Mouse (Mus musculus): Measurements from ENCODE around the gene Med25.

Gene Med25

DNA sequence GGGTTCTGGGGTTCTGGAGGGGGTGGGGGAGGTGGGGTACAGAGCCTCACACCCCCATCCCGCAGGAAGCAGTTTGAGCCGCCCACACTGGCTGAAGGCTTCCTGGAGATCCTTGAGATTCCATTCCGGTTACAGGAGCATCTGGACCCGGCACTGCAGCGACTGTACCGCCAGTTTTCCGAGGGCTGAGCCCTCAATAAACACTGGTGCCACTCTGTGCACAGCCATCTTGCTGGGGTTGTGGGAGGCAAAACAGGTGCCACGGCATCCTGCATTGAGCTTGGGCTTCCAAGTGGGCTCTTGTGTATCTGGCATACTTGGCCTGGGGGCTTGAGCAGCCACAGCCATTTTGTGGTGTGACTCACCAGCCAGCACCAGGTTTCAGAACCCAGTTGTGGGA, 30.1 kb downstream of the Med25 start:
- no peak for DNase-seq (ENCODE audit: low spot score)

DNA sequence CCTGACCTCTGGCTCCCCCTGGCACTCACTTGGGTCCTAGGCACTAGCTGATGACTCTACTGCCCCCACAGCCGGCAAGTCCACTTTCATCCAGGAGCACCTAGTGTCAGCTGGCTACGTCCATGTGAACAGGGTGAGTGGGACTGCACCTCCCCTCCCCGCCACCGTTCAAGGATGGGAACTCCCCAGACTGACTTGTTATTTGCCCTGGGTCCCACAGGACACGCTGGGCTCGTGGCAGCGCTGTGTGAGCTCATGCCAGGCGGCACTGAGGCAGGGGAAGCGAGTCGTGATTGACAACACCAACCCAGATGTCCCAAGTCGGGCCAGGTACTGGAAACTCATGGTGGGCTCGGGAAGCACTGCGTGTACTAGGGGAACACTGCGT, 31.1 kb downstream of the Med25 start:
- no peak for DNase-seq (ENCODE audit: low spot score)

DNA sequence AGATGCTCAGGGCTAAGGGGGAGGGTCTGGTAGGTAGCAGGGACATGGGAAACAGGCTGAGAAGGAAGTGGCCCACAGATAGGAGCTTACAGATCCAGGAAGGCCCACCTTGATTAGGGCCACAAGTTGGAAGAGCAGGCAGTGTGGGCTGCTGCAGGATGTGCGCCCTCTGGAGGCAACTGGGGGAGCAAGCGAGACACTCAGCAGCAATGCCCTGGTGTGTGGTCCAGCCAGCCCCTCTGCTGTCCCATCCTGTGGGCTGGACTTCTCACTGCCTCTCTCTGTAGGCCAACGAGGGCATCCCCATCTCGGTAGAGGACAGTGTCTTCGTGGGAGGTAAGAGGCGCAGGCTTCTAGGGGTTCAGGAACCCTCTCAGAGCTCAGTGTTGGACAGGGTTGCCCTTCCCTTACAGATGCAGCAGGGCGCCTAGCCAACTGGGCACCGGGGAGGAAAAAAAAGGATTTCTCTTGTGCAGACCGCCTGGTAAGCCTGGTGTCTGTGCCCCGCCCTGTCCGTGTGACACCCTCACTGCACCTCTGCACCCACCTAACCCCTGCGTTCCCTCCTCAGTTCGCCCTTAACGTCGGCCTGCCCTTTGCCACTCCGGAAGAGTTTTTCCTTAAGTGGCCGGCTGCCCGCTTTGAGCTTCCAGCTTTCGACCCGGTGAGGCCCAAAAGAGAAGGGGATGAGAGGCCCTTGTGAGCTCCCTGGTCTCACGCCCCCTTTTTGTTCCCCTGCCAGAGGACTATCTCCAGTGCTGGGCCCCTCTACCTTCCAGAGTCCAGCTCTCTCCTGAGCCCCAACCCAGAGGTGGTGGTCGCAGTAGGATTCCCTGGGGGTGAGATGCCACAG, 31.7 kb downstream of the Med25 start:
- DNase-seq (ENCODE audit: low spot score), result no peak

DNA sequence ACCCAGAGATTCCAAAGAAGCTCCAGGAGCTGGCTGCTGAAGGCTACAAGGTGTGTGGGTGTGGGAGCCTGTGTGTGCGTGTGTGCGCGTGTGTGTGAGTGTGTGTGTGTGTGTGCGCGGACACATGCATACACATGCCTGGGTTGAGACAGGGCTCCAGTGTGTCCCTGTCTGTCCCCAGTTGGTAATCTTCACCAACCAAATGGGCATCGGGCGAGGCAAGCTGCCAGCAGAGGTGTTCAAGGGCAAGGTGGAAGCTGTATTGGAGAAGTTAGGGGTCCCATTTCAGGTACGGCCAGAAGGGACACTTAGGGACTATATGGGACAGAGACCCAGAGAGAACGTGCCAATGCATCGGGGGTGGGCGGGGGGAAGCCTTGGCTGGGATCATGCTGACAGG, 32.6 kb downstream of the Med25 start:
- no peak for DNase-seq (ENCODE audit: low spot score)

DNA sequence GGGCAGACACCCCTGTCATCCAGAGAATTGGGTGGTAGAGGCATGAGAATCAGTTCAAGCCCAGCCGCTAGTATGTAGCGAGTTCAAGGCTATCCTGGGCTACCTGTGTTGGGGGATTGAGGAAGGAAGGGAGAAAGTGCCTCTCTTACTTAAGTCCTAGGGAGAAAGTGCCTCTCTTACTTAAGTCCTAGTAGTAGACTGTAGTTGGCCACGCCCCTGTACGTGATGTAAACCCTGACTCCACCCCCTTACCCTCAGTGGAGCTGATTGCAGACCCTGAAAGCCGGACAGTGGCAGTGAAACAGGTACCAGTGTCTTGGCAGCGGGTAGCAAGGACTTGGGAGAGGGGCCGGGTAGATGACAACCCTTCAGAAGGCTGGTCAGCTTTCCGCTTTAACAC, 34.6 kb downstream of the Med25 start:
- DNase-seq (ENCODE audit: low spot score), result no peak

DNA sequence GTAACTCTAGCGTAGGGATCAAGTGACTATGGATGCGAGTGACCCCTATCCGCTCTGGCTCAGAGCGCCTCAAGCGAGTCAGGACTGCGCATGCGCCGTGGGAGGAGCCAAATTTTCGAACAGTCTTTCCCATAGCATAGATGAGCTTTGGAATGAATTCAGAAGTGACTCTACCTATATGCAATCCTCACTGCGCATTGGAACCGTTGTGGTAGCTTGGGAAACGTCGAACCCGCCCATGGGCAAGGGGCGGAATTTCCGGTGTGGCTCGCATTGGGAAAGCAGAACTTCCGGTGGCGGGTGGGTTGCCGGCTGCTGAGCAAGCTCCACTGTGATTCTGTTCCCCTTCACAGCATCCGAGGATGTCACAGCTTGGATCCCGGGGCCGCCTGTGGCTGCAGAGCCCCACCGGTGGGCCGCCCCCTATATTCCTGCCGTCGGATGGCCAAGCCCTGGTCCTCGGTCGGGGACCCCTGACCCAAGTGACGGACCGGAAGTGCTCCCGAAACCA, 35.4 kb downstream of the Med25 start, which contains the start of gene Pnkp:
Gene Pnkp, plus strand, starts transcription at position 98 of the 511 bp plus-strand sequence.
- DNase-seq (ENCODE audit: low spot score), result peak; percentile 75

DNA sequence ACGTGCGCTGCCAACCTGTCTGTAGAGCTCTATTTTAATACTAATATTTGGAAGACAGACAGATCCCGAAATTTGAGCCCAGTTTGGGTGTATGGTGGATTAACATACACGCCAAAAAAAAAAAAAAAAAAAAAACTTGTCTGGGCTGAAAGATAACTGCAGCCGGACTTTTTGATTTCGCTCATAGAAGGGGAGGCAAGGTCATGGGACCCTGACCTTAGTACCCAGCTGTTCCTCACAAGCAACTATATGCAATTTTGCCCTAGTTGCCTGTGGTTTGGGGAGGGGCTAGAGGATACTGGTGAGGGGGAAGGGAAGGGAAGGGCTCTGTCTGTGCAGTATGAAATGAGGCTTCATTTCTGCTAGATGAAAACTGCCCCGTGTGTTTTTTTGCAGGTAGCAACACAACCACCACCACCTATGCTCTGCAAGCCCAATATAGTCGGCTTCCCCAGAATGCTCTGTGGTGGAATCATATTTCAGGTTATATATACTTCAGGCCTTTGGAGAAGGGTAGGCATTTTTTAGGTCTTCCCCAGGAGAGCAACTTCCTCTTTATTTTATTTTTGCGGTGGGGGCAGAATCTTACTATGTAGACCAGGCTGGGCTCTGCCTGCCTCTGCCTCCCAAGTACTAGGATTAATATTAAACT, 36.1 kb downstream of the Med25 start:
- DNase-seq (ENCODE audit: low spot score), result no peak

DNA sequence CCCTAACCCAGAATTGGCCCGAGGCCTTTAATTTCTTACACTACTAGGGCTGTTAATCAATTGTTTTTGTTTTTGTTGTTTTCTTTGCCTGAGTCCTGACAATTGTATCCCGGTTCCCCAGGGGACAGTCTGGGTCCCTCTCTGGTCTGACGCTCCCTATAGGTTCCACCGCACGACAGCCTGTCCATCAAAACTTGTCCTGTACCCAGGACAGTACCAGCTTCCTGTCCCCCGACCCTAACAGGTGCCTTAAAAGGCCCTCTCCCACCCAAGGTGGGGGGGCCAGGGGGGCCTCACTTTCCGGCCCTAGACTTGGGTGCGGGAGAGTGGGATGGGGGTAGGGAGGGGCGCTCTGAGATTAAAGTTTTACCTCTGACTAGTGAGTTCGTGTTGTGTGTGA, 37.5 kb downstream of the Med25 start:
- no peak for DNase-seq (ENCODE audit: low spot score)

DNA sequence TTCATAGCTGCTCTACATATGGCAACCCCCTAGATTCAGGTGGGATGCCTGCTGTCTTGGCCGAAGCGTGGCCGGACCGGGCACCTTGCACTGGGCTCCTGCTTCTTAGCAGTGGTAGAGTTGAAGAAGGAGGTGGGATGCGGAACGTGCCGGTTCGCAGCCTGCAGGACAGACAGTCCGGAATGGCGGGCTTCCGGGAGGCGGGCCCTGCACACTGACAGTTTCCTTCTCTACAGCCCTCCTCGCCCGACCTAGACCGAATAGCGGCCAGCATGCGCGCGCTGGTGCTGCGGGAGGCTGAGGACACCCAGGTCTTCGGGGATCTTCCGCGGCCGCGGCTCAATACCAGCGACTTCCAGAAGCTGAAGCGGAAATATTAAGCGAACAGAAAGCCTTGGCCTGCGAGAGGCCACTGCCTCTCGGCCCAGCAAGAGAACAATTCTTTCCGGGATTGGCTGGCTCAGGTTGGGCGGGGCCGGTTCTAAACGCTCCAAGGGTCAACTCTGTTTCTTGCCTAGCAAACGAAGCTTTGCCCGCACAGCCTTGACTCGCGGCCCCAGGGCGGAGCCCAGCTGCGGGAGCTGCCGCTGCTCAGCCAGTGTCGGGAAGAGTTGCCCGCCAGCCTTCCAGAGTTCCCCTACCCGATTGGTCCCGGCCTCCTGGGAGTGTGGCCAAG, 38.0 kb downstream of the Med25 start:
- DNase-seq (ENCODE audit: low spot score), result peak; percentile 81

DNA sequence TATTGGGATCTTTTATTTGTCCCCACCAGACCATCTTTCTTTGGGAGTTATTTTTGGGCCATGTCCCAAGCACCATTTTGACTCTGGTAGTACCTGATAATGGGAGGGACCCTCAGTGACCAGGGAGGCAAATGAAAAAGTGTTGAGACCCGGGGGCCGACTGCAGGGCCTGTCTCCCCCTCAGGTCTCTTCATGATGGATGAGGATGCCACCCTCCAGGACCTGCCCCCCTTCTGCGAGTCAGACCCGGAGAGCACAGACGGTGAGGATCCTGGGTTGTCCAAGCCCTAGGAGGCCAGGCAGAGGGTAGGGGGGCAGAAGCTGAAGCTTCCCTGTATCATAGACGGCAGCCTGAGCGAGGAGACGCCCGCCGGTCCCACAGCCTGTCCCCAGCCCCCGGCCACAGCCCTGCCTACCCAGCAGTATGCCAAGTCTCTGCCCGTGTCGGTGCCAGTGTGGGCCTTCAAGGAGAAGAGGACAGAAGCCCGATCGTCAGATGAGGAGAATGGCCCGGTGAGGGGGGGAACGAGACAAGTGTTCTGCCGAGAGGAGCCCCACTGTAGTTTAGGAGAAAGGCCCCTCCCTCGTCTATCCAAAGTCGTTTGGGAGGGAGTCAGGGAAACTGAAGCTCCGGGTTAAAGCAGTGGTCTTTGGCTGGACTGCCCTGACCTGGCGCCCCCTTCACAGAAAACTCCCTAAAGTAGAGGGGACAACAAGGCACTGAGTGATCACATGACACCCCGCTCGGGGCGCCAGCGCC, 38.7 kb downstream of the Med25 start:
- DNase-seq (ENCODE audit: low spot score), result no peak

DNA sequence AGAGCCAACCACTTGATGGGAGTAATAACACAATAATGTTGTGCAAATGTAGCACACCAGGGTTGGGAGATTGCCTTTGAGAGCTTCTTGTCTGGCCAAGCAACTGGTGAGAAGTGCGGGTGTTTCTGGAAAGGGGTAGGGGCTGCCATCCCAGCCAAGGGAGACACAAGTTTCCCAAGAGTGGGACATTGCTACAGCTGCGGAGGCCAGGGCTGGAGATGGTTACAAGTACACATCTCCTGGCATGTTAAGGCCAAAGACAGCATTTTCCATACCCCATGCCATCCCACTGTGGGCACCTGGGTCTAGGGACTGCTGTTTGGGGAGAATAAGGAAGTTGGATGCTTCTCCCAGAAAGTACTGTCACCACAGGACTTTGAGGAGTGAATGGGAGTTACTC, 39.4 kb downstream of the Med25 start:
- no peak for DNase-seq (ENCODE audit: low spot score)

DNA sequence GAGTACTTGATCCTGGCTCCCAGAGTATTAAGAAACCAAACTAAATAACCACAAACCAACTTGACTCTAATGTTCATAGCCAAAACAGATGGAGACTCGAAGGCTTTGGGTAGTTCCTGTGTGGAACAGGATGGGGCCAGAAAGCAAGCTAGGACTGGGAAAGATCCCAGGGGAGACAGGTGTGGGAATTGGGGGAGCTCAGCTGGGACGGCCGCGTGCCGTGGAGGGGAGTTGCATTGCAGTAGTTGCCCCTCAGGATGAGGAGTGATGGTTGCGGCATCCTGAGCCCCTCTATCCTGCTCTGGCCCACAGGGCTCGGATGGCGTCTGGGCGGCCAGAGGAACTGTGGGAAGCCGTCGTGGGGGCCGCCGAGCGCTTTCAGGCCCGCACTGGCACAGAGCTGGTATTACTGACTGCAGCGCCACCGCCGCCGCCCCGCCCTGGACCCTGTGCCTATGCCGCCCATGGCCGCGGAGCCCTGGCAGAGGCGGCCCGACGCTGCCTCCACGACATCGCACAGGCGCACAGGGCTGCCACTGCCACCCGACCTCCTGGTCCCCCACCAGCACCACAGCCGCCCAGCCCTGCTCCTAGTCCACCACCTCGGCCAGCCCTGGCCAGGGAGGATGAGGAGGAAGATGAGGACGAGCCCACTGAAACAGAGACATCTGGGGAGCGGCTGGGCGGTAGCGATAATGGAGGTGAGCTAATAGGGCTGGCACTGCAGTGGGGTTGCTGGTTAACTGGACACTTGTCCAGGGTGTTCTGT, 40.1 kb downstream of the Med25 start:
- DNase-seq (ENCODE audit: low spot score), result no peak

DNA sequence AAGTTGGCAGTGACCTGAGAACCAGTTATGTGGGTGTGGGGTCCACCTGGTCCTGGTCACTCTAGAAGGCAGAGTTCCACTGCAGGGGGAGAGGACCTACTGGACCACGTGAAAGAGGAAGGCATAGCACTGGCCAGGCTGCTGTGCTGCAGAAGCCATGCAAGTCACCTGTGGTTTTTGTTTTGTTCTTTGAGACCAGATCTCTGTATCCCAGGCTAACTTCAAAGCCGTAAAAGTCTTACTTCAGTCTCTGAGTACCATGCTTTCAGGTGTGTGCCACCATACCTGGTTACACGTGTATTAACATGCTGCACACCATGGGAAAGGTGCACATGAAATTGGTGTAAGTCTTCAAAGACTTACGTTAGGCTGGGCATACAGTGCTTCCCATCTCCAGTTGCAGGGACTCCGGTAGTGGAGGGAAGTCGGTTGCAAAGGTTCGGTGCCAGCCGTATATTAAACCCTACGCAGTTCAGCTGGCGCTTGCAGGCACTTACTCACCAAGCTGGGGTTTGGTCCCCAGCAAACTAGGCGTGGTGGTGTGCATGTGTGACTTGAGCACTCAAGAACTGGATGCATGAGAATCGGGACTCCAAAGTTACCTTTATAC, 40.8 kb downstream of the Med25 start:
- DNase-seq (ENCODE audit: low spot score), result no peak

DNA sequence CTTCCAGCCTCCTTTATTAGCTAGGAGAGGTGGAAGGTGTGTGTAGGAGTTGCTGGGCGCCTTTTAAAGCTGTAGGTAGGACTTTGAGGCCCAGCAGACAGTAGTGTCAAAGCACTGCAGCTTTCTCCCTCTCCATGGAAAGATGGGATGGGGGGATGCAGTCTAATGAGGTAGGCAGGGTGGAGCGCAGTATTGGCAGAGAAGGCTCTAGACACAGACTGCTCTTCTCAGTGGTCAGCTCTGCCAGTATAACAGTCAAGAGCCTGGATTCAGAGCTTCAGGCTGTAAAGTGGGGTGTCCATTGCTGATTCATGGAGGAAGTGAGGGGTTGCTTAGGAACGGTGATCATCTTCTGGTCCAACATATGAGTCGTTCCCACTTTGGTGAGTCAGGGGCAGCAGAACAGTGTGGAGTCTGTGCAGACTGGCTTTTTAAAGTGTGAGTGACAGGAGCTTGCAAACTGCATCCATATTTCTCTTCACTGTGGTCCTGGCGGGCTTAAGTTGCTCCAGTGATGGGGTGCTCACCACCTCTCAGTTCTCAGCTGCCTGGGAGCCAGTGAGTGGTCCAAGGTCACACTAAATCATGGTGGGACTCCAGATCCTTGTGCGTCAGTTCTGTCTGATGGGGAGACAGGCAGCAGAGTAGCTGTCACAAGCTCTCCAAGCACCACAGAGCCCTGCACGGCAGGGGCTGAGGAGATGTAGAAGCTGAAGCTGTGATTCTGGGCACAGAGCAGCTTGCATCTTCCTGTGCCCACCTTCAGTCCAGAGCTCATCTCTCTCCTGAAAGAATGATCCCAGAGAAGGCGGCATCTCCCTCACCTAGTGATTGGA, 41.5 kb downstream of the Med25 start:
- no peak for DNase-seq (ENCODE audit: low spot score)

DNA sequence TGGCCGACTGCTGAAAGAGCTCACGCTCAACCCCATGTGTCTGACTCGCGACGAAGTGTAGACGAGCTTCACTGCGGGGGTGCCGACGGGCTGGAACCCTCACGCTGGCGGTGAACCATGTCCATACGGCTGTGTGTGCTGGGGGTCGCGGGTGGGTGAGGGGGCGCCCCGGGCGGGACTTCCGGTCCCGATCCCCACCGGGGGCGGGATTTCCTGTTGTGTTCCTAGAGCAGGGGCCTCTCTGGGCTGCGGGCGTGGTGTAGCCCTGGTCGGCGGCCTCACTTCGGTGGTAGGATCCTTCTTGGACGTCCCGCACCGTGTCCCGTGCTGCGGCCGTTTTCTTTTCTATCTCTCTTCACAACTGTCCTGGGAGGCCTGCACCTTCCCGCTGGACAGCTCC, 42.4 kb downstream of the Med25 start:
- DNase-seq (ENCODE audit: low spot score), result no peak

DNA sequence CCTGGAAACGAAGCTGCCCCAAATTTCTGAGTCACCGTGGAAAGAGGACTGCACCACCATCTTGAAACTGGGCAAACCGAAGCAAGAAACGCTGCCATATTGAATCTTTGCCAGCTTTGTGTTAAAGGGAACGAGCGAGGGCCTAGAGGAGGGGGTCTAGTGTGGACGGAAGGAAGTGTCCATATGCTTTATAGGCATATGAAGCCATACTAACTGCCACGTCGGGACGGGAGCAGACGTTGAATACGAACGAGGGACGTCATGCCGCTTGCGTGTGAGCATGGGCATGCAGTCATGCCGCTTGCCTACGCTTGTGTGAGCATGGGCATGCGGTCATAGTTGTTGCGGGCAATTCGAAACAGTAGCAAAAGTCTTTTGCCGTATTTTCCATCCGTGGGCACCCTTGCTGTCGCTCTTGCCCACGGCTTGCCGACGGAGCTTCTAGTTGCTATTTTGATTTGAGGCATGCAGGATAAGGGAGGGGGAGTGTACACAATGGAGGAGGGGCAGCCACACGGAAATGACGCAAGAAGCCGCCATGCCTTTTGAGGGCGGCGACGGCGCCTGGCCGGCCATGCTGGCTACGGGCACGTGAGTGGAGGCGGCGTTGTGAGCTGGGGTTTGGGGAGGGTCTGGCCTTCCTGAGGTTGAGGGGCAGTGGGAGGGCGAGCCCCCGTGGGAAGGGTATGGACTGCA, 42.9 kb downstream of the Med25 start:
- DNase-seq (ENCODE audit: low spot score), result peak; percentile 85

DNA sequence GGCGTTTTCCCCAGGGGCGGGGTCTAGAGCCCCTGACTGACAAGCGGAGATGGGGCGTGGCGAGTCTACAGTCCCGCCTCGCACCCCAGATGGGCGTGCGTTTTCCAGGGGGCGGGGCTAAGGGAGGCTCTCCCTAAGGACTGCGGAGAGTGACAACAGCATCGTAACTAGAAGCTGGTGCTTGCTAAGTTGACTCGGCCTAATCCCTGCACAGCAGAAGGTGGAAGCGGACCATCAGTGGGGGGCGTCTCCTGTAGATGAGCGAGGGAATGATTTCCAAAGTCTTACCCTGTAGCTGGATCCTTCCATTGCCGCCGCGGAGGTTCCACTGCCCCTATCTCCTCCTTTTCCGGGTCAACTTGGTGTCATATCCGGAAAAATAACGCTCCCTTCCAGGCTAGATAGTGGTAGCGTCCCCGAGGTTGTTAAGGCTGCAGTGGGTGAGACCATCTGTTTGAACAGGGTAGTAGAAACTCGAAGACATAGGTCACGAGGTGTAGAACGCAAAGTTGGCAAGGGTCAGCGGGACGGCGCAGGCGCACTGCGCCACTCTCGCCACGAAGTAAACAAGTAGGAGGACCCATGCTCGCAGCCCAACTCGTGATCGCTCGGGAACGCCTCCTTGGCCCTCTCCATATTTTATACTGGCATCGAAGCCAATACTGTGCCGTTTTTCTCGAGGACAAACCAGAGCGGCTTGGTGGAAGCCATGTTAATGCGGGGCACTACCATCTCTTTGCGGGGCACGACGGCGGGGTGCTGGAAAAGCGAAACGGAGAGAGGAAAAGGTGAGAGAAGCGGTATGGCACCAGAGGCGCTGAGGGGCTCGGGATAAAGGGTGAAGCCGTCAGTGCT, 43.7 kb downstream of the Med25 start, which contains the start of the genes Akt1s1 and Tbc1d17:
Gene Akt1s1, plus strand, starts transcription at position 431 of the 855 bp plus-strand sequence.
Gene Tbc1d17, minus strand, starts transcription at position 519 of the 855 bp plus-strand sequence.
- DNase-seq (ENCODE audit: low spot score), result peak; percentile 90

DNA sequence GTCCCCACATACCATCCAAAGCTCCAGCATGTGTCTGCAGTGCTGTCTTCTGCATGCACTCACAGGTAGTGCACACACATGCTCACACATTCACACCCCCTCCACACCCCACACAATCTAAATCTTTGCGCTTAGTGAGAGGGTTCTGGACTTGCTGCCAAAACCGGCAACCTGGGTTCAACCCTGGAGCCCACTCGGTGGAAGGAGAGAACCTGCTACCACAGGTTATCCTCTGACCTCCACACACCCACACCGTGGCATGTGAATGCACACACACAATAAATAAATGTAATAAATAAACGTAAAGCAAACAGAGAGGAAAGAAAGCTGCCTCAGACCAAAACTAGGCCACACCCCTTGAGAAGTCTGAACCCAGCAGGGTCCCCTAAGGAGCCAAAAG, 44.7 kb downstream of the Med25 start:
- no peak for DNase-seq (ENCODE audit: low spot score)

Measured in ovary, postnatal 10 days (tissue).